Mouse (Mus musculus) forebrain, embryonic 16.5 days (tissue): ENCODE results near the gene Spry1. TPM values are rescaled to one million over a fixed set of nuclear protein-coding genes. Genes with fewer than 3 reads are reported as not detected.
A peak's percentile ranks its signal among the peaks of the same experiment; 100 is the strongest.

Experiments used
- ATAC-seq: fragments of 200-750 bp; cut with Nextera tagmentation; 2 replicates; pipeline ENCODE4 v1.8.0; 2017; ENCODE audit warnings: mild to moderate bottlenecking, moderate library complexity
- H3K27ac ChIP-seq: fragments of 300-500 bp; sonication (generic); 2 replicates; pipeline ENCODE4 v1.5.1; 2014; ENCODE audit warnings: low read length, control low read depth
- H3K27me3 ChIP-seq: fragments of 300-500 bp; sonication (generic); replicated peaks from 2 replicates; pipeline ENCODE4 v1.6.1; 2014; ENCODE audit warnings: low read length; ENCODE audit not compliant: control insufficient read depth, insufficient read depth
- H3K36me3 ChIP-seq: fragments of 300-500 bp; sonication (generic); 2 replicates; pipeline ENCODE4 v1.6.1; 2014; ENCODE audit not compliant: control insufficient read depth, insufficient read depth
- H3K4me1 ChIP-seq: fragments of 300-500 bp; sonication (generic); replicated peaks from 2 replicates; pipeline ENCODE4 v1.6.1; 2014; ENCODE audit warnings: low read length; ENCODE audit not compliant: control insufficient read depth, insufficient read depth
- H3K4me2 ChIP-seq: fragments of 300-500 bp; sonication (generic); 2 replicates; pipeline ENCODE4 v1.6.1; 2014; ENCODE audit warnings: mild to moderate bottlenecking, low read length, control low read depth
- H3K4me3 ChIP-seq: fragments of 300-500 bp; sonication (generic); replicated peaks from 2 replicates; pipeline ENCODE4 v1.5.1; 2014; ENCODE audit warnings: mild to moderate bottlenecking, low read length, control low read depth
- H3K9ac ChIP-seq: fragments of 300-500 bp; sonication (generic); replicated peaks from 2 replicates; pipeline ENCODE4 v1.6.1; 2014; ENCODE audit warnings: low read depth, low read length, control low read depth
- H3K9me3 ChIP-seq: fragments of 300-500 bp; sonication (generic); 2 replicates; pipeline ENCODE4 v1.6.1; 2016; ENCODE audit warnings: low read length; ENCODE audit not compliant: control insufficient read depth
- WGBS: fragments of 180-500 bp; shearing (Covaris S2); extraction: QIAGEN DNeasy Blood & Tissue Kit; methylation state at CpG from one replicate; pipeline ENCODE4 v1.1.7; 2014; 5-methylcytosine and 5-hydroxymethylcytosine counted together
- polyA plus RNA-seq: library from polyadenylated mRNA; unstranded; fragments of >200 nt; fragmentation: Nextera tagmentation; extraction: Ambion mirVana; gene quantifications from 2 replicates; pipeline ENCODE4 v1.2.1, GENCODE M21; 2015

Spry1 gene
- polyA plus RNA-seq, 1 experiment from 2014 or later: 6.6 TPM

DNA sequence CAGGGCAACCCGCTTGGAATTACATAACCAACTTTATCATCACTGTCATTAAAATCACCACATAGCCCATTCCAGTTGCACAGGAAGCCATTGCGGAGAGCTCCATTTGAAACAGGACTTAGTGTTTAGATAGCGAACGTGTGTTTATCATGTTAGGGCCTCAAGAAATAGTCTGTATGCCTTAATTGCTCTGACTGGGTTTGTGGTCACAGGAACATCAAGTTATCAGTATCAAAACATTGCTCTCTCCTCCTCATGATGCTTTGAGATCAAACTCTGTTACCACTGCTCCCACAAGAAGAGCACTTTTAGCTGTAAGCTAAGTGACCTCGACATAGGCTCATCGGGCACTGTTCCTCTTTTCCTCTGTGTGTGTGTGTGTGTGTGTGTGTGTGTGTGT is 19.9 kb downstream of the Spry1 start:
- H3K36me3 ChIP-seq: no peaks in the 10 kb centered on the region
- no peak overlapping the region for H3K9ac ChIP-seq
- H3K4me1 ChIP-seq: peaks cover 12% of the 10 kb centered on the region
- H3K4me2 ChIP-seq: no peak overlapping the region
- no peaks in the 10 kb centered on the region for H3K9me3 ChIP-seq
- WGBS: 94% methylated on average over 6 of the region's 6 CpGs
- ATAC-seq: no peak
- peaks cover 6% of the 10 kb centered on the region; the same call in 1 of the 2 replicates for H3K27me3 ChIP-seq
- H3K4me3 ChIP-seq: no peak overlapping the region
- no peak overlapping the region for H3K27ac ChIP-seq

GRCm38 (mm10) chr3:37666291-37667118 is 26.8 kb downstream of the Spry1 start:
- Histone ChIP-seq H3K36me3 (no peaks in the 10 kb centered on the region), H3K27me3 (no peaks in the 10 kb centered on the region), H3K9me3 (peaks cover 14% of the 10 kb centered on the region), H3K4me3 (no peak overlapping the region), H3K4me2 (no peak overlapping the region), H3K9ac (no peak overlapping the region), H3K27ac (no peak overlapping the region), H3K4me1 (no peaks in the 10 kb centered on the region; the same call in 1 of the 2 replicates)
- ATAC-seq: peak; percentile 69; the same call in 1 of the 2 replicates
- WGBS: 16% methylated on average over 9 of the region's 9 CpGs

- WGBS: 19% methylated on average over 2 of the region's 2 CpGs
- no peak overlapping the region for H3K9ac ChIP-seq
- no peak for ATAC-seq
- no peaks in the 10 kb centered on the region for H3K27me3 ChIP-seq
- H3K36me3 ChIP-seq: no peaks in the 10 kb centered on the region
- H3K4me2 ChIP-seq: no peak overlapping the region
- no peaks in the 10 kb centered on the region; the same call in 1 of the 2 replicates for H3K4me1 ChIP-seq
- H3K9me3 ChIP-seq: peaks cover 14% of the 10 kb centered on the region
- H3K4me3 ChIP-seq: no peak overlapping the region
- H3K27ac ChIP-seq: no peak overlapping the region
Measured at GRCm38 (mm10) chr3:37667119-37667467, 27.3 kb downstream of the Spry1 start.

DNA sequence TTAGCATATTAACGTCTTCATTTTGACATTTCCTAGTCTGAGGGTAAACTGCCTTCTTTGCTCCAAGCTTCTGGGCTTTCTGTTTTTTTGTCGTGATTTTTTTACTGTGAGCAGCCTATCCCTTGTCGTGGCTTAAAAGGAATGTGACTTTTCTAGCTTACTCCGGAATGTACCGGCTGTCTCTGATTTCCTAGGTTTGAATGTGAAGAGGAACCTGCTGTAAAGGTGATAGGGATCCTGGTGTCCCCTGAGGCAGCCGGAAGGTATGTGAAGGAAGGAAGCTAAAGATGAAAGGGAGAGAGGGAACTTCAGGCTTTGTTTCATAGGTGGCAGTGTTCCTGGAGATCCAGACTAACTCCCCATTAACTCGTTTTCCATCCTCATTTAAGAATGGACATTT is 28.0 kb downstream of the Spry1 start:
- Histone ChIP-seq H3K36me3 (no peaks in the 10 kb centered on the region), H3K4me3 (no peak overlapping the region), H3K4me1 (peaks cover 5% of the 10 kb centered on the region), H3K9ac (no peak overlapping the region), H3K4me2 (no peak overlapping the region), H3K9me3 (peaks cover 14% of the 10 kb centered on the region), H3K27me3 (no peaks in the 10 kb centered on the region), H3K27ac (no peak overlapping the region)
- 42% methylated on average over 7 of the region's 7 CpGs for WGBS
- ATAC-seq: no peak

- Histone ChIP-seq H3K36me3 (no peaks in the 10 kb centered on the region), H3K4me1 (peaks cover 7% of the 10 kb centered on the region), H3K9me3 (peaks cover 14% of the 10 kb centered on the region), H3K27me3 (no peaks in the 10 kb centered on the region), H3K27ac (no peak overlapping the region), H3K9ac (no peak overlapping the region), H3K4me3 (no peak overlapping the region), H3K4me2 (no peak overlapping the region)
- ATAC-seq: no peak
- 89% methylated on average over 12 of the region's 12 CpGs for WGBS
Measured at GRCm38 (mm10) chr3:37668652-37669051, 28.9 kb downstream of the Spry1 start.

GRCm38 (mm10) chr3:37669100-37669499 is 29.4 kb downstream of the Spry1 start:
- Histone ChIP-seq H3K36me3 (no peaks in the 10 kb centered on the region), H3K4me1 (peaks cover 7% of the 10 kb centered on the region), H3K27ac (no peak overlapping the region), H3K4me2 (no peak overlapping the region), H3K4me3 (no peak overlapping the region), H3K27me3 (no peaks in the 10 kb centered on the region), H3K9ac (no peak overlapping the region), H3K9me3 (peaks cover 14% of the 10 kb centered on the region)
- WGBS: 97% methylated on average over 20 of the region's 20 CpGs
- no peak for ATAC-seq

- no peak overlapping the region for H3K4me2 ChIP-seq
- H3K36me3 ChIP-seq: no peaks in the 10 kb centered on the region
- H3K27ac ChIP-seq: no peak overlapping the region
- WGBS: 11% methylated on average over 15 of the region's 15 CpGs
- no peaks in the 10 kb centered on the region for H3K27me3 ChIP-seq
- no peak overlapping the region for H3K9ac ChIP-seq
- ATAC-seq: no peak
- H3K4me1 ChIP-seq: peaks cover 7% of the 10 kb centered on the region
- no peak overlapping the region for H3K4me3 ChIP-seq
- H3K9me3 ChIP-seq: peaks cover 14% of the 10 kb centered on the region
Measured at GRCm38 (mm10) chr3:37672266-37673040, 32.7 kb downstream of the Spry1 start.

DNA sequence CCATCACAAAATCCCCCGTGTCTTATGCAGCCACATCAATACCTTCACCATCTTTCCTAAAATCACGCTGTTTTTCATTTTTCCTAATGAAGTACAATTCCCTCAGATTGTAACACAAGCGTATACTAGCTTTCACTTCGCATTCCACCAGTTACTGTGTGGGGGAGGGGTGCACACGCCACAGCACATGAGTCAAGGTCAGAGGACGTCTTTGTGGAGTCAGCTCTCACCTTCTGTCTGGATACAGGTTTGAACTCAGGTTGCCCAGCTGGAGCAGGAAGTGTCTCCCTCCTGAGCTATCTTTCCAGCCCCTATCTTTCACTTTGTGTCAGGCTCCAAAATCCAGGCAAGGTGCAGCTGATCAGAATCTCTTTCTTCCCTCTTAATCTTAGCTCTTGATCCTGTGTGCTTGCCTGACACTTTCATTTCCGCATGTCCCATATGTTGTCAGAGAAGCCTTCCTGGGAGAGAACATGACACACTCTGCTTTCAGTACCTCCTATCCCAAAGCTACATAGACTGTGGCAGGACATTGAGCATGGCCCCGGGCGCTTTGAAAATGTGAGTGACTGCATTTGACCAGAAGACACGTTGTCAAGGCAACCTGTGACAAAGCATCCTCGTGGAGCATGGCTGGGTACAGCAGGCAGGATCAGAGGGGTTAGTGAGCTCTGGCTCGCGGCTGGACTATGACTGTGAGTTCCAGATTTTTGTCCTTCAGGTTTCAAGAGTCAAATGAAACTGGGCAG is 33.9 kb downstream of the Spry1 start:
- no peak overlapping the region for H3K4me2 ChIP-seq
- 44% methylated on average over 13 of the region's 13 CpGs for WGBS

GRCm38 (mm10) chr3:37675056-37675525 is 35.3 kb downstream of the Spry1 start:
- Histone ChIP-seq H3K9me3 (no peaks in the 10 kb centered on the region), H3K27me3 (no peaks in the 10 kb centered on the region), H3K4me3 (no peak overlapping the region), H3K4me1 (peaks cover 7% of the 10 kb centered on the region), H3K9ac (no peak overlapping the region), H3K4me2 (no peak overlapping the region), H3K36me3 (no peaks in the 10 kb centered on the region), H3K27ac (no peak overlapping the region)
- 88% methylated on average over 11 of the region's 11 CpGs for WGBS
- no peak for ATAC-seq

More for the DNA sequence above, 33.9 kb downstream of the Spry1 start:
- no peak overlapping the region for H3K4me3 ChIP-seq
- H3K9ac ChIP-seq: no peak overlapping the region
- H3K27ac ChIP-seq: no peak overlapping the region
- H3K4me1 ChIP-seq: peaks cover 7% of the 10 kb centered on the region
- peaks cover 10% of the 10 kb centered on the region for H3K9me3 ChIP-seq
- no peaks in the 10 kb centered on the region for H3K27me3 ChIP-seq
- ATAC-seq: no peak
- no peaks in the 10 kb centered on the region for H3K36me3 ChIP-seq
